Mouse (Mus musculus) hindbrain, embryonic 16.5 days (tissue): ENCODE data around the gene Gba. TPM values are rescaled to one million over a fixed set of nuclear protein-coding genes. Genes with fewer than 3 reads are reported as not detected.
A peak's percentile ranks its signal among the peaks of the same experiment; 100 is the strongest.
"Not testable (repeated sequence)": the region's sequence is repeated elsewhere in the genome, so short reads cannot be mapped to it uniquely, and the experiment has no call there.

ENCODE experiments used
- ATAC-seq: fragments of 200-750 bp; cut with Nextera tagmentation; 2 replicates; pipeline ENCODE4 v1.8.0; 2017; ENCODE audit warnings: moderate TSS enrichment, moderate library complexity
- H3K27ac ChIP-seq: fragments of 300-500 bp; sonication (generic); 2 replicates; pipeline ENCODE4 v1.5.1; 2014; ENCODE audit warnings: low read depth, mild to moderate bottlenecking, control low read depth, low read length, moderate library complexity
- H3K27me3 ChIP-seq: fragments of 300-500 bp; sonication (generic); replicated peaks from 2 replicates; pipeline ENCODE4 v1.6.1; 2014; ENCODE audit warnings: low read length; ENCODE audit not compliant: control insufficient read depth, insufficient read depth
- H3K36me3 ChIP-seq: fragments of 300-500 bp; sonication (generic); 2 replicates; pipeline ENCODE4 v1.6.1; 2014; ENCODE audit warnings: mild to moderate bottlenecking, low read length, moderate library complexity, mixed read lengths; ENCODE audit not compliant: control insufficient read depth, insufficient read depth
- H3K4me1 ChIP-seq: fragments of 300-500 bp; sonication (generic); 2 replicates; pipeline ENCODE4 v1.6.1; 2014; ENCODE audit warnings: low read depth, low read length; ENCODE audit not compliant: control insufficient read depth, insufficient read depth
- H3K4me2 ChIP-seq: fragments of 300-500 bp; sonication (generic); 2 replicates; pipeline ENCODE4 v1.6.1; 2014; ENCODE audit warnings: mild to moderate bottlenecking, low read length, control low read depth, moderate library complexity
- H3K4me3 ChIP-seq: fragments of 300-500 bp; sonication (generic); 2 replicates; pipeline ENCODE4 v1.5.1; 2014; ENCODE audit warnings: mild to moderate bottlenecking, low read length, control low read depth, moderate library complexity
- H3K9ac ChIP-seq: fragments of 300-500 bp; sonication (generic); 2 replicates; pipeline ENCODE4 v1.6.1; 2014; ENCODE audit warnings: low read depth, mild to moderate bottlenecking, control low read depth, low read length, moderate library complexity
- H3K9me3 ChIP-seq: fragments of 300-500 bp; sonication (generic); 2 replicates; pipeline ENCODE4 v1.6.1; 2014; ENCODE audit warnings: mild to moderate bottlenecking, low read length, moderate library complexity; ENCODE audit not compliant: control insufficient read depth
- WGBS: fragments of 180-500 bp; shearing (Covaris S2); extraction: QIAGEN DNeasy Blood & Tissue Kit; methylation state at CpG from one replicate; pipeline ENCODE4 v1.1.7; 2014; 5-methylcytosine and 5-hydroxymethylcytosine counted together
- polyA plus RNA-seq: library from polyadenylated mRNA; unstranded; fragments of >200 nt; fragmentation: Nextera tagmentation; extraction: Ambion mirVana; gene quantifications from 2 replicates; pipeline ENCODE4 v1.2.1, GENCODE M21; 2015

Gene Gba
- polyA plus RNA-seq, 1 experiment from 2014 or later = 51.8 TPM

DNA sequence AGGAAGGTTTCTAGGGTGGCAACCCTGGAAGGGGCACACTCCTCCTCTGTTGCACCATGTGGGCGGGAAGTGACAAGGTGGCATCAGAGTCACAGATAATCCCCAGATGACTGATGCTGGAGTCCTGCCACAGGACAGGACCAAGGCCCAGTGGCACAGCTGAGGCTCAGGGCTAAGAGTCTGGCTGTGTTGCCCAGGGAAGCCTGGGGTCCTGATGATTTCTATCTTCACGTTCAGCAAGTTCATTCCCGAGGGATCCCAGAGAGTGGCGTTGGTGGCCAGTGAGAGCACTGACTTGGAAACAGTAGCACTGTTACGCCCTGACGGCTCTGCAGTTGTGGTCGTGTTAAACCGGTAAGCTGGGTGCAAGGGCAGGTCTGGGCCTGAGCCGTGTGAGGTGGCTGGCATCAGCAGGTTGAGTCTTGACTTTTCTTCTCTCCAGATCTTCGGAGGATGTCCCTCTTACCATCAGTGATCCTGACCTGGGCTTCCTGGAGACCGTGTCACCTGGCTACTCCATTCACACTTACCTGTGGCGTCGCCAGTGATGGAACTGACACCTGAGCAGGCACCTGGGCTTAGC is 5.4 kb downstream of the Gba start:
- H3K4me3 ChIP-seq = no peak overlapping the region
- no peaks in the 10 kb centered on the region for H3K9me3 ChIP-seq
- no peak for ATAC-seq
- H3K27me3 ChIP-seq = no peaks in the 10 kb centered on the region
- H3K27ac ChIP-seq = no peak overlapping the region
- H3K9ac ChIP-seq = no peak overlapping the region
- WGBS = 89% methylated on average over 13 of the region's 13 CpGs
- H3K36me3 ChIP-seq = peaks cover 38% of the 10 kb centered on the region
- H3K4me1 ChIP-seq = peaks cover 12% of the 10 kb centered on the region
- H3K4me2 ChIP-seq = no peak overlapping the region

DNA sequence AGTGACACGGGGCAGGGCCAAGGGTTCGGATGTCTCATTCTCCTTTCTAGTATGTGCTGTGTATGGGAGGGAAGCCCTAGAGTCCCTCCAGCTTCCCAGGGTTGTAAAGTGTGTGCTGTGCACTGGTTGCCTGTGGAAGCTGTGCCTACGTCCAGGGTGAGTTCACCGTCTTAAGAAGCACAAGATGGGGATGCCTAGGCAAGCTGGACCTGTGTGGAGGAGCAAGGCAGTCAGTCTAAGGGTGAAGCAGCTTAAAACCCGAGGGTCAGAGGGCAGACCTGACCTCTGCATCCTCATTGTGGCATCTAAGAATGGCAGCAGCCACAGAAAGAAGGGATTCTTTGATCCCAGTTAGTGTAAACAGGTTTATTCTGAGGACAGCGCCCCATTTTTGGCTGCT is 6.0 kb downstream of the Gba start:
- Histone ChIP-seq H3K4me2 (no peak overlapping the region), H3K27ac (no peak overlapping the region), H3K4me1 (peaks cover 9% of the 10 kb centered on the region), H3K36me3 (peaks cover 38% of the 10 kb centered on the region), H3K27me3 (no peaks in the 10 kb centered on the region), H3K9me3 (no peaks in the 10 kb centered on the region), H3K9ac (no peak overlapping the region), H3K4me3 (no peak overlapping the region)
- no peak for ATAC-seq
- 89% methylated on average over 6 of the region's 6 CpGs for WGBS

DNA sequence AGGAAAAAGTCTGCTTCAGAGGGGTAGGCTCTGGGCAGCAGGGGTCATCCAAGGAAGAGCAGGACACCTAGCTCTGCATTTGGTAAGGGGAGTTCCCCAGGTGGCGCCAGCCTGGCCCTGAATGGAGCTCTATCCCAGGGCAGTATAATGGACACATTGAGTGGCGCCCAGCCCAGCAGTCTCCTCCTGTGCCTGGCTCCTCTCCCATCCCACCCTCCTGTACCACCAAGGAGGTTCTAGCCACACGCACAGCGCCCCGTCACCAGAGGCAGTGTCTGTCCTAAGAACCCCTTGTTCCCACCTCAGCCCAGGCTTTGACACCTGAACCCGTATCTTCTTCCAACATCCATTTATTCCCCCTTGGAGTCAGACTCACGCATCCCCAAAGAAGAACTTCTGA is 7.0 kb downstream of the Gba start:
- Histone ChIP-seq H3K27me3 (no peaks in the 10 kb centered on the region), H3K4me3 (no peak overlapping the region), H3K4me2 (no peak overlapping the region), H3K4me1 (peaks cover 10% of the 10 kb centered on the region), H3K9me3 (no peaks in the 10 kb centered on the region), H3K36me3 (peaks cover 38% of the 10 kb centered on the region), H3K27ac (no peak overlapping the region), H3K9ac (no peak overlapping the region)
- 92% methylated on average over 7 of the region's 7 CpGs for WGBS
- no peak for ATAC-seq

DNA sequence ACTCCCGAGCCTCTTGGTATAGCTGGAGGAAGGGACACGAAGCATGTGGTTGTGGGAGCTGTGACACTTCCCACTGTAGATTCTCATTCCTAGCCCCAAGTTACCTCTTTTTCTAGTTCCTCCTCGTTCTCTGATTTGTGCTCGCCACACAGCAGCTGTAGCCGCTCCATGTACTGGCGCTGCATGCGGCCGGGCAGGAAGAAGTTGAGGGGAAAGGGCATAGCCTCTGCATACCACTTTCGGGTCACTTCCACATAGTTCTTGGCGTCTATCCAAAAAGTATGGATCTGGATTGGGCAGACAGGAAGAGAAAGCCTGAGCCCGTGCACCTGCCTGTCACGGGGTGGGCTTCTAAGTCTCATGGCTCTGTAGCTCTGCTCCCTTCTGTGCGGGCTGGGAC is 7.4 kb downstream of the Gba start:
- Histone ChIP-seq H3K4me1 (peaks cover 14% of the 10 kb centered on the region), H3K9me3 (no peaks in the 10 kb centered on the region), H3K27ac (no peak overlapping the region), H3K27me3 (no peaks in the 10 kb centered on the region), H3K4me3 (no peak overlapping the region), H3K9ac (no peak overlapping the region), H3K4me2 (no peak overlapping the region), H3K36me3 (peaks cover 38% of the 10 kb centered on the region)
- WGBS = 80% methylated on average over 13 of the region's 13 CpGs
- ATAC-seq = no peak

DNA sequence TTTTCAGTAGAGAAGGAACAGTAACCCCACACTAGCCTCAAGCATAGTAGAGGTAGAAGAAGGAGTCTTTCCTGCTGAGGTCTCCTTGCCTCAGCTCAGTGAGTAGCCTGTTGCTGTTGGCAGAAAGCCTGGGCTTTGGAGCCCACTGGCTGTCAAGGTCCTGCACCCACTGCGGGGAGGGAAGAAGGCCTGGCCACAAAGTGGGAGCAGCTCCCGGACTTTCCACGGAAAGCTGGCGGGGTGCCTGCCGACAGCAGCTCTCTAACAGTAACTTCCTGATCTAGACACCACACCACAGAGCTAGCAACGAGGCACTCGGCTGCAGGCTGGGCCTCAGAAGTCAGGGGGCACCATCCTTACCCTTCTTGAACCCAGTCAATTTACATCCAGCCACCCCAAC is 8.0 kb downstream of the Gba start:
- Histone ChIP-seq H3K36me3 (peaks cover 37% of the 10 kb centered on the region), H3K9me3 (no peaks in the 10 kb centered on the region), H3K27ac (no peak overlapping the region), H3K4me1 (peaks cover 20% of the 10 kb centered on the region), H3K4me3 (no peak overlapping the region), H3K9ac (no peak overlapping the region), H3K4me2 (no peak overlapping the region), H3K27me3 (no peaks in the 10 kb centered on the region)
- WGBS = 71% methylated on average over 7 of the region's 7 CpGs
- ATAC-seq = no peak

DNA sequence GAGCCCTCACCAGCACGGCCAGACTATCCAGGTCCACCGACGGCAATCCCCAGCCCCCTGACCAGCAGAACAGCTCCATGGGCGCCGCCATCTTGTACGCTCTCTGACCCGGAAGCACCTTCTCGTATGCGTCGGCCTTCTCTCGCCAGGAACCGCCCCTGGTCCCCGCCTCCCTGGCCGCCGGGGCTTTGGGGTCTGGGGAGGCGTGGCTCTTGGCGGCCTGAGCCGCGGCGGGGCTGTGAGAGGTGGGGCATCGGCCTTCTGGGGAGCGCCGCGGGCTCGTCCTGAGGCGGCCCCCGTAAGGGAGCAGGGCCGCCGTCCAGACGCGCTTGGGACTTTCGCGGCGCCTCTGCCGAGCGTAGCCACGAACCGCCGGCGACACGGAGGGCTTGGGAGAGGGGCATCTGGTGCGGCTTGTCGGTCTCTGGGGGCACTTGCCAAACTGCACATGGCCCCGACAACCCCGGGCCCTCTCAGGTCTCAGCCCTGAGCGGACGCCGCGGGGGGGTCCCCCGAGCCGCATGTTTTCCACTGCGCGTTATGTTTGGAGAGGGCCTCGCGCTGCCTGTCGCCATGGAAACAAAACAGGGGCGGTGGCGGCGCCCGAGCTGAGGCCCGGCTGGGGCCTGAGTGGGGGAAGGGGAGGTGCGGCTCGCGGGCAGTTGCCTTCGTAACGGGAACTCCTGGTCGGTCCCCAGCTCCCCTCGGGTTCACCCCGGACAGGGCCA is 11.2 kb downstream of the Gba start:
- ATAC-seq = peak; percentile 90
- peaks cover 25% of the 10 kb centered on the region for H3K4me1 ChIP-seq

DNA sequence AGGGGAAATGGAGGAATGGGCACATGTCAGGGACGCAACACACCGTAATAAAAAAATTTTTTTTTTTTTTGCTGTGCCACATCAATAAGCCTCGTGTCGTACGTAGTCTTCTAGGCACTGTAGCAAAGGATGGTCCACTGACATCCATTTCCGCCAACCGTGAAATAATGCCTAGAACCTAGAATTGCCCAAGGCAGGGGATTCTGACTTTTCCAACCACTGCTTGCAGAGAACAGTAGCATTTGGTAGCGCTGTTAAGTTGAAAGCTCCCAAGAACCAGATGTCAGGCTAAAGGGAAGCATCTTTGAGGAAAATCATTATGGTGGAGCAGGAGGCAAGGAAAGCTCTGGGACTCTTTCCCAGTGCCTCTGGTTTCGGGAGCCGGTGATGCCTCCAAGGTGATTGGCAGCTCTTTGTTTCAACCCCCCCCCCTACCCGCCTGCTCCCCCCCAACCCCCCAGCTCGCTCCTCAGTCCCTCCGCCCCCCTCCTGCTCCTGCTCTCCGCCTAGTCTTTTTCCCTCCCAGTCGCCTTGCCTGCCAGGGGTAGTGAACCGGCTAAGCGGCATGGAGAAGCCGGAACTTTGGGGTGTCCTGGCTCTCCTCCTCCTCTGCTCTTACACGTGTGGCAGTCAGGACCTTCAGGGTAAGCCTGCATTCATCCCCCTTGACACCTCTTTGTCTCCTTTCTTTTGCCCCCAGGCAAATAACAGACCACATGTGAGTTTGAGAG is 12.1 kb downstream of the Gba start, which contains the start of gene Thbs3:
Gene Thbs3 (plus strand): TSS at position 500 of the 731 bp plus-strand sequence.
- Histone ChIP-seq H3K4me2 (peak within 1 kb of the TSS; percentile 60), H3K27ac (peak within 1 kb of the TSS; percentile 99), H3K4me1 (peaks cover 25% of the 10 kb centered on the region), H3K27me3 (no peaks in the 10 kb centered on the region), H3K9ac (peak within 1 kb of the TSS; percentile 86), H3K4me3 (peak within 1 kb of the TSS; percentile 89), H3K9me3 (no peaks in the 10 kb centered on the region), H3K36me3 (peaks cover 3% of the 10 kb centered on the region; the same call in 1 of the 2 replicates)
- WGBS = 1% methylated on average over 17 of the region's 19 CpGs
- ATAC-seq = no peak; the same call in 1 of the 2 replicates

More for the DNA sequence above, 11.2 kb downstream of the Gba start:
- H3K4me2 ChIP-seq = peak overlapping the region; percentile 60
- peaks cover 11% of the 10 kb centered on the region for H3K36me3 ChIP-seq
- H3K4me3 ChIP-seq = peak overlapping the region; percentile 89
- H3K27me3 ChIP-seq = no peaks in the 10 kb centered on the region
- under 1% methylated on average over 64 of the region's 69 CpGs for WGBS
- peak overlapping the region; percentile 99 for H3K27ac ChIP-seq
- no peaks in the 10 kb centered on the region for H3K9me3 ChIP-seq
- H3K9ac ChIP-seq = peak overlapping the region; percentile 86

DNA sequence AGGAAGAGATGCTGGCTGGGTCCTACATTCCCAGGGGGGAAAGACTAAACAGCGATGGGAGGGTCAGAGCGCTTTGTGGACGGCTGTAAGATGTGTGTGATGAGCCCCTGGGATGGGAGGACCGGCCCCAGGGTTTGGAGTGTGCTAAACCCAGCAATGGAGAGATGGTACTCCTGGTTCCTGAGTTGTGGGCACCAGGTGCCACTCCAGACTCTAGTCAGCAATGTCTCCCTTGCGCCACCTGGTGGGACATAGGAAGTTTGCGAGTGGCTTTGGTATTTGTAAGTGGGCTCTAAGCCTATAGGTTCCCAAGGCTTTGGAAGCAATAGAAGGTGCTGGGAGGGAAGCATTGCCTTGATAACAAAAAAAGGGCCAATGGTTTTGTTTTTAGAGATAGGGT is 13.1 kb downstream of the Gba start:
- H3K9ac ChIP-seq = peak overlapping the region; percentile 68
- peak overlapping the region; percentile 99 for H3K27ac ChIP-seq
- H3K4me1 ChIP-seq = peaks cover 25% of the 10 kb centered on the region
- no peaks in the 10 kb centered on the region for H3K27me3 ChIP-seq
- ATAC-seq = peak; percentile 53
- H3K4me2 ChIP-seq = peak overlapping the region; percentile 60
- H3K9me3 ChIP-seq = no peaks in the 10 kb centered on the region
- H3K36me3 ChIP-seq = no peaks in the 10 kb centered on the region
- H3K4me3 ChIP-seq = peak overlapping the region; percentile 89
- WGBS = 0% methylated on average over 6 of the region's 6 CpGs

DNA sequence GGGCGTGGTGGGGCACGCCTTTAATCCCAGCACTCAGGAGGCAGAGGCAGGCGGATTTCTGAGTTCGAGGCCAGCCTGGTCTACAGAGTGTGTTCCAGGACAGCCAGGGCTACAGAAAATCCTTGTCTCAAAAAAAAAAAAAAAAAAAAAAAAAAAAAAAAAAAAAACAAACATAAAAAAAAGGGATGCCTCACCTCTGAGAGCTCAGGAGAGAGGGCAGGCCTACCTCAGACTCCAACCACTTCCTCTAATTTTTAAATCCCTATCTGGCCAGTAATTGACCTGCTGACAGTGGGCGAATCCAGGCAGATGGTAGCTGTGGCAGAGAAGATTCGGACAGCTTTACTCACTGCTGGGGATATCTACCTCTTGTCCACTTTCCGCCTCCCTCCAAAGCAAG is 13.7 kb downstream of the Gba start:
- not testable (repeated sequence) for H3K27ac ChIP-seq, H3K9ac ChIP-seq, H3K36me3 ChIP-seq, H3K9me3 ChIP-seq, H3K27me3 ChIP-seq, H3K4me2 ChIP-seq, H3K4me3 ChIP-seq, ATAC-seq
- 72% methylated on average over 7 of the region's 7 CpGs for WGBS
- peaks cover 25% of the 10 kb centered on the region for H3K4me1 ChIP-seq
